Mouse (Mus musculus) heart, embryonic 14.5 days (tissue): Measurements from ENCODE around the gene BC035044. TPM values are rescaled to one million over a fixed set of nuclear protein-coding genes. Genes with fewer than 3 reads are reported as not detected.
"Not testable (repeated sequence)": the region's sequence is repeated elsewhere in the genome, so short reads cannot be mapped to it uniquely, and the experiment has no call there.

ENCODE experiments used
- ATAC-seq: fragments of 200-750 bp; cut with Nextera tagmentation; 2 replicates; pipeline ENCODE4 v1.8.0; 2017; ENCODE audit warnings: low read depth, moderate TSS enrichment; ENCODE audit not compliant: insufficient number of reproducible peaks, insufficient read depth, low FRiP score
- H3K27ac ChIP-seq, 2 experiments: fragments of 200-500 bp in 1 of 2; fragments of 300-500 bp in 1 of 2; sonication (generic) in 1 of 2; replicated peaks in 1 of 2; 2 replicates each; pipeline ENCODE4 v1.5.1; 2012 to 2014; ENCODE audit warnings: low read depth in 2 of 2, low read length in 2 of 2, control low read depth in 1 of 2, mild to moderate bottlenecking in 1 of 2, mixed read lengths in 1 of 2; ENCODE audit not compliant: control insufficient read depth in 1 of 2, insufficient read depth in 1 of 2
- H3K27me3 ChIP-seq: fragments of 300-500 bp; sonication (generic); 2 replicates; pipeline ENCODE4 v1.6.1; 2014; ENCODE audit warnings: mild to moderate bottlenecking, low read length, control low read depth; ENCODE audit not compliant: control insufficient read depth, insufficient read depth
- H3K36me3 ChIP-seq: fragments of 300-500 bp; sonication (generic); 2 replicates; pipeline ENCODE4 v1.6.1; 2014; ENCODE audit warnings: mild to moderate bottlenecking, control low read depth, low read length, mixed read lengths; ENCODE audit not compliant: control insufficient read depth, insufficient read depth
- H3K4me1 ChIP-seq, 2 experiments: fragments of 200-500 bp in 1 of 2; fragments of 300-500 bp in 1 of 2; sonication (generic) in 1 of 2; 2 replicates each; pipeline ENCODE4 v1.6.1; 2012 to 2014; ENCODE audit warnings: low read length in 2 of 2, control low read depth in 1 of 2, mixed read lengths in 1 of 2; ENCODE audit not compliant: control insufficient read depth in 2 of 2, insufficient read depth in 2 of 2
- H3K4me2 ChIP-seq: fragments of 300-500 bp; sonication (generic); 2 replicates; pipeline ENCODE4 v1.6.1; 2014; ENCODE audit warnings: mild to moderate bottlenecking, low read length
- H3K4me3 ChIP-seq, 2 experiments: fragments of 200-500 bp in 1 of 2; fragments of 300-500 bp in 1 of 2; sonication (generic) in 1 of 2; 2 replicates each; pipeline ENCODE4 v1.5.1; 2012 to 2014; ENCODE audit warnings: low read length in 2 of 2, mild to moderate bottlenecking in 2 of 2, control low read depth in 1 of 2, low read depth in 1 of 2, moderate library complexity in 1 of 2; ENCODE audit not compliant: control insufficient read depth in 1 of 2, insufficient read depth in 1 of 2
- H3K9ac ChIP-seq: fragments of 300-500 bp; sonication (generic); 2 replicates; pipeline ENCODE4 v1.6.1; 2014; ENCODE audit warnings: mild to moderate bottlenecking, low read length
- H3K9me3 ChIP-seq: fragments of 300-500 bp; sonication (generic); 2 replicates; pipeline ENCODE4 v1.6.1; 2016; ENCODE audit warnings: low read length, control low read depth; ENCODE audit not compliant: control insufficient read depth
- whole genome bisulfite sequencing: fragments of 180-500 bp; shearing (Covaris S2); extraction: QIAGEN DNeasy Blood & Tissue Kit; methylation state at CpG from one replicate; pipeline ENCODE4 v1.1.7; 2014; 5-methylcytosine and 5-hydroxymethylcytosine counted together
- polyA plus RNA-seq: library from polyadenylated mRNA; unstranded; fragments of >200 nt; fragmentation: Nextera tagmentation; extraction: Ambion mirVana; gene quantifications from 2 replicates; pipeline ENCODE4 v1.2.1, GENCODE M21; 2014

Gene BC035044
- polyA plus RNA-seq, 1 experiment from 2014 or later = 0.34 TPM

- Histone ChIP-seq H3K9ac (peak overlapping the region; percentile 93), H3K27me3 (no peaks in the 10 kb centered on the region), H3K27ac (peak overlapping the region; percentile 78 to 93), H3K4me1 (peaks cover 2 to 15% of the 10 kb centered on the region in 2 experiments; a peak in 3 of 4 replicates), H3K9me3 (no peaks in the 10 kb centered on the region), H3K36me3 (no peaks in the 10 kb centered on the region), H3K4me2 (peak overlapping the region; percentile 84), H3K4me3 (peak overlapping the region; percentile 76 to 91)
- WGBS = 0% methylated on average over 44 of the region's 44 CpGs
- peak; percentile 76 for ATAC-seq
These were observed 47.9 kb downstream of the BC035044 start for GRCm38 (mm10) chr6:128842945-128843478.

GRCm38 (mm10) chr6:128842356-128842944 is 48.5 kb downstream of the BC035044 start:
- Histone ChIP-seq H3K4me2 (peak overlapping the region; percentile 84), H3K9me3 (no peaks in the 10 kb centered on the region), H3K4me1 (peaks cover 2 to 15% of the 10 kb centered on the region in 2 experiments; a peak in 3 of 4 replicates), H3K9ac (peak overlapping the region; percentile 85), H3K36me3 (no peaks in the 10 kb centered on the region), H3K27me3 (no peaks in the 10 kb centered on the region), H3K27ac (peak overlapping the region; percentile 78 to 93), H3K4me3 (peak overlapping the region; percentile 76 to 91)
- WGBS = under 1% methylated on average over 20 of the region's 20 CpGs
- no peak for ATAC-seq

GRCm38 (mm10) chr6:128841327-128842089 is 49.4 kb downstream of the BC035044 start:
- peak overlapping the region; percentile 84 for H3K4me2 ChIP-seq
- peak overlapping the region in 1 of 2 experiments; percentile 91; a peak in 3 of 4 replicates for H3K4me3 ChIP-seq
- no peaks in the 10 kb centered on the region for H3K36me3 ChIP-seq
- no peak for ATAC-seq
- H3K4me1 ChIP-seq = peaks cover 2 to 18% of the 10 kb centered on the region in 2 experiments; a peak in 3 of 4 replicates
- H3K9ac ChIP-seq = peak overlapping the region; percentile 85; the same call in 1 of the 2 replicates
- H3K27me3 ChIP-seq = no peaks in the 10 kb centered on the region
- H3K27ac ChIP-seq = no peak overlapping the region
- no peaks in the 10 kb centered on the region for H3K9me3 ChIP-seq
- 32% methylated on average over 4 of the region's 4 CpGs for WGBS

- not testable (repeated sequence) for H3K36me3 ChIP-seq, H3K4me2 ChIP-seq, H3K4me3 ChIP-seq, ATAC-seq, H3K9ac ChIP-seq, H3K27ac ChIP-seq, H3K27me3 ChIP-seq, H3K9me3 ChIP-seq
- peaks cover 2 to 18% of the 10 kb centered on the region in 2 experiments; a peak in 3 of 4 replicates for H3K4me1 ChIP-seq
- 83% methylated on average over 3 of the region's 3 CpGs for WGBS
These were observed 50.3 kb downstream of the BC035044 start for GRCm38 (mm10) chr6:128840669-128841068.

- 60% methylated on average over 7 of the region's 7 CpGs for WGBS
- Histone ChIP-seq H3K27ac (peak overlapping the region in 1 of 2 experiments; percentile 86; a peak in 1 of 4 replicates), H3K4me1 (peaks cover 2 to 18% of the 10 kb centered on the region in 2 experiments; a peak in 3 of 4 replicates)
These were observed 51.0 kb downstream of the BC035044 start for GRCm38 (mm10) chr6:128839921-128840320.

GRCm38 (mm10) chr6:128839266-128839771 is 51.6 kb downstream of the BC035044 start:
- WGBS = under 1% methylated on average over 17 of the region's 17 CpGs
- Histone ChIP-seq H3K4me1 (peaks cover 2 to 15% of the 10 kb centered on the region in 2 experiments; a peak in 3 of 4 replicates), H3K9me3 (no peaks in the 10 kb centered on the region), H3K4me2 (peak overlapping the region; percentile 89), H3K27ac (peak overlapping the region; percentile 69 to 86), H3K36me3 (no peaks in the 10 kb centered on the region), H3K27me3 (no peaks in the 10 kb centered on the region), H3K4me3 (peak overlapping the region; percentile 69 to 73), H3K9ac (peak overlapping the region; percentile 73)
- peak; percentile 26; the same call in 1 of the 2 replicates for ATAC-seq

More at GRCm38 (mm10) chr6:128839921-128840320, 51.0 kb downstream of the BC035044 start:
- H3K9ac ChIP-seq = no peak overlapping the region
- no peaks in the 10 kb centered on the region for H3K9me3 ChIP-seq
- no peaks in the 10 kb centered on the region for H3K36me3 ChIP-seq
- H3K4me3 ChIP-seq = peak overlapping the region in 1 of 2 experiments; percentile 73; a peak in 2 of 4 replicates
- no peaks in the 10 kb centered on the region for H3K27me3 ChIP-seq
- no peak for ATAC-seq
- peak overlapping the region; percentile 89 for H3K4me2 ChIP-seq
